Mouse (Mus musculus): ENCODE measurements around the gene Pdcd2l. TPM values are rescaled to one million over a fixed set of nuclear protein-coding genes. Genes with fewer than 3 reads are reported as not detected.

The Pdcd2l gene
- polyA plus RNA-seq, 1 experiment from 2014 or later: 79.4 TPM

DNA sequence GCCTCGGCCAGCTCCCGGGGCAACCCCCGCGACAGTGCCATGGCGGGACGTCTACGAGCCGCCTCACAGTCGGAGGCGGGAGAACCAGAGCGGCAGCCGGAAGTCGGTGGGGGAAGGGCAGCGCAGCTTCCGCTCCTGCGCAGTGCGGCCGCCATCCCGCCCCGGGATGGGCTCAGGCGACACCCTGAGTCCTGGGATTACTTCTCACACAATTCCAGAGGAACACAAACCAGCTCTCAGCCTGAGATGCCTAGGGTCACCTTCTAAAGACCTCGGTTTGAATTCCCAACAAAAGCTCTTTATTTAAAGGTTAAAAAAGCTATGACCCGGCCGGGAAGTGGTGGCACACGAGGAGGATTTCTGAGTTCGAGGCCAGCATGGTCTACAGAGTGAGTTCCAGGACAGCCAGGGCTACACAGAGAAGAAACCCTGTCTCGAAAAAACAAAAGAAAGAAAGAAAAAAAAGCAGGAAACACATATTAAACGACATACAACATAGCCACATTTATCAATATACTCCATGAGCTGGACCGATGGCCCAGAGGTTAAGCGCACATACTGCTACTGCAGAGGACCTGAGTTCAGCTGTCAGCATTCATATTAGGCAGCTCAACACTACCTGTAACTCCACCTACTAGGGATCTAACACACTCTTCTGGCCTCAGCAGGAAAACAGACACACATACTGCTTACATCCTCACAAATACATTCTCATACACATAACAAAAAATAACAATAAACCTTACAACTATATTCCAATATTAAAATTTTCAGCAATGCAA lies 27.8 kb downstream of the Pdcd2l start:
- peak overlapping the region; percentile 80 for H3K4me2 ChIP-seq (ENCODE audit: low read length)
- ATAC-seq: peak; percentile 97
- peak overlapping the region; percentile 95 for H3K4me3 ChIP-seq (ENCODE audit: low read depth, low read length)
- peak overlapping the region; percentile 75 for H3K27ac ChIP-seq (ENCODE audit: low read depth, low read length)
- no peaks in the 10 kb centered on the region for H3K9me3 ChIP-seq (replicated peaks; ENCODE audit: control insufficient read depth, low read length)
- peak; percentile 93 for DNase-seq (ENCODE audit: low spot score)
- WGBS: 9% methylated on average over 30 of the region's 30 CpGs
- H3K9ac ChIP-seq (ENCODE audit: low read length): peak overlapping the region; percentile 95
- H3K4me1 ChIP-seq (ENCODE audit: control insufficient read depth, insufficient read depth, low read length): no peaks in the 10 kb centered on the region
- peaks cover 16% of the 10 kb centered on the region for H3K36me3 ChIP-seq (ENCODE audit: control insufficient read depth, insufficient read depth, low read length)
- no peaks in the 10 kb centered on the region for H3K27me3 ChIP-seq (replicated peaks; ENCODE audit: control insufficient read depth, insufficient read depth, low read length)

DNA sequence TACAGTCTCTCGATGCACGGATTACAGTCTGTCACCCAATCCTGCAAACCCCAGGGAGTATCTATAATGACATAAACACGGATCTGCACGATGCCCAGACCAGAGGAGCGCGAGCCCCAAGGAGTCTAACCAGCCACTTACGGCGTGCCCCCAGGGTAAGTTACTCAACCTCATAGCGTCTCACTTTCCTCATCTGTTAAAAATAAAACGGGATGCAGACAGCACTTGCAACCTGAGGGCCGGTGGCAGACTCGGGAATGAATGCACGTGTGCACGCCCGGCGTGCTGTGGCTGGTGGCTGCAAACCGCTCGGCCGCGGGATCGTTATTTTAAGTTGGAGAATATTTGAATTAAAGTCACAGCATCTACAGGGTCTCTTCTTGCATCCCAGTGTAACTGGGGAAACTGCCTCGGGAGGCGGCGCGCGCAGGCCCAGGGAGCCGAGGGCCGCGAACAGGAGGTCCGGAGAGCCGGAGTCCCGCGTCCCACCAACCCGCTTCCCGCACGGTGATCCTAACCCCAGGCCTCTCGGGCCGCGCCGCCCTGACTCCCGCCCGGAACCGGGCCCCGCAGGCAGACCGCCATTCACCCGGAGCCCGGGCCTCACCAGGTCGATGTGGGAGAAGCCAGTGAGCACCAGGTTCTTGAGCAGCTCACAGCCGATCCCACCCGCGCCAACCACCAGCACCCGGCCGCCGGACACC lies 28.5 kb downstream of the Pdcd2l start:
- Histone ChIP-seq H3K4me1 (ENCODE audit: control insufficient read depth, insufficient read depth, low read length) (no peaks in the 10 kb centered on the region), H3K27ac (ENCODE audit: low read depth, low read length) (peak overlapping the region; percentile 75), H3K36me3 (ENCODE audit: control insufficient read depth, insufficient read depth, low read length) (peaks cover 23% of the 10 kb centered on the region), H3K9me3 (replicated peaks; ENCODE audit: control insufficient read depth, low read length) (no peaks in the 10 kb centered on the region), H3K9ac (ENCODE audit: low read length) (peak overlapping the region; percentile 95), H3K4me2 (ENCODE audit: low read length) (peak overlapping the region; percentile 80), H3K27me3 (replicated peaks; ENCODE audit: control insufficient read depth, insufficient read depth, low read length) (no peaks in the 10 kb centered on the region), H3K4me3 (ENCODE audit: low read depth, low read length) (peak overlapping the region; percentile 95)
- DNase-seq (ENCODE audit: low spot score) (peak; percentile 9), ATAC-seq (peak; percentile 87)
- WGBS: under 1% methylated on average over 51 of the region's 54 CpGs

DNA sequence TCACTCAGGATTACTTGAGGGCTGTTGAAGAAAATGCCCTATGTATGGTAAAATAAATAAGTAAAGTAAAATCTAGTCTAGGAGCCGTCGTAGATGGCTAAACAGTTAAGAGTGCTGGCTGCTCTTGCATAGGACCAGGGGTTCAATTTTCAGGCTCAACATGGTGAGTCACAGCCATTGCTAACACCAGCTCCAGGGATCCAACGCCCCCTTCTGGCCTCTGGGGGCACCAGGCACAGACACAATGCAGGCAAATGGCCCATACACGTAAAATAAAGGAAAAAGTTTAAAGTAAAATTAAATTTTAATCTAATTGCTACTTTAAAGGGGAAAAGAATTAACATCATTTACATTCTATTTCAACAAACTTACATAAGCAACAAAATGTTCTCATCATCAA lies 29.6 kb downstream of the Pdcd2l start:
- H3K9me3 ChIP-seq (replicated peaks; ENCODE audit: control insufficient read depth, low read length): no peaks in the 10 kb centered on the region
- H3K9ac ChIP-seq (ENCODE audit: low read length): 0 out of 2 replicates have a peak overlapping the region, but pooled peaks have one; percentile 21
- H3K4me3 ChIP-seq (ENCODE audit: low read depth, low read length): no peak overlapping the region
- H3K36me3 ChIP-seq (ENCODE audit: control insufficient read depth, insufficient read depth, low read length): peaks cover 34% of the 10 kb centered on the region
- DNase-seq (ENCODE audit: low spot score) (peak; percentile 4), ATAC-seq (no peak)
- 0 out of 2 replicates have a peak overlapping the region, but pooled peaks have one; percentile 26 for H3K4me2 ChIP-seq (ENCODE audit: low read length)
- WGBS: 51% methylated on average over 4 of the region's 4 CpGs
- no peaks in the 10 kb centered on the region for H3K4me1 ChIP-seq (ENCODE audit: control insufficient read depth, insufficient read depth, low read length)
- H3K27me3 ChIP-seq (replicated peaks; ENCODE audit: control insufficient read depth, insufficient read depth, low read length): no peaks in the 10 kb centered on the region
- no peak overlapping the region for H3K27ac ChIP-seq (ENCODE audit: low read depth, low read length)

DNA sequence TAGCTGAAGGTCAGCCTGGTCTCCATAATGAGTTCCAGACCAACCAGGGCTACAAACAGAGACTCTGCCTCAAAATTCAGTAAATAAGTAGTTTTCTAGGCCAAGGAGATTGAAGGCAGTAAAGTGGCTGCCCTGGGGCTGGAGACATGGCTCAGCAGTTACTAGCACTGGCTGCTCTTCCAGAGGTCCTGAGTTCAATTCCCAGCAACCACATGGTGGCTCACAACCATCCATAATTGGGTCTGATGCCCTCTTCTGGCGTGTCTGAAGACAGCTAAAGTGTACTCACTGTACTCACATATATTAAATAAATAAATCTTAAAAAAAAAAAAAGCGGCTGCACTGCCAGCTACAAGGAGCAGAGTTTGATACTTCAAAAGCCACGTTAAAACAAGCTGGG lies 30.5 kb downstream of the Pdcd2l start:
- Histone ChIP-seq H3K27ac (ENCODE audit: low read depth, low read length) (no peak overlapping the region), H3K4me2 (ENCODE audit: low read length) (no peak overlapping the region), H3K36me3 (ENCODE audit: control insufficient read depth, insufficient read depth, low read length) (peaks cover 42% of the 10 kb centered on the region), H3K9me3 (replicated peaks; ENCODE audit: control insufficient read depth, low read length) (no peaks in the 10 kb centered on the region), H3K4me1 (ENCODE audit: control insufficient read depth, insufficient read depth, low read length) (no peaks in the 10 kb centered on the region), H3K27me3 (replicated peaks; ENCODE audit: control insufficient read depth, insufficient read depth, low read length) (no peaks in the 10 kb centered on the region), H3K9ac (ENCODE audit: low read length) (no peak overlapping the region), H3K4me3 (ENCODE audit: low read depth, low read length) (no peak overlapping the region)
- DNase-seq (ENCODE audit: low spot score): no peak
- ATAC-seq: no peak
- 74% methylated on average over 3 of the region's 3 CpGs for WGBS

DNA sequence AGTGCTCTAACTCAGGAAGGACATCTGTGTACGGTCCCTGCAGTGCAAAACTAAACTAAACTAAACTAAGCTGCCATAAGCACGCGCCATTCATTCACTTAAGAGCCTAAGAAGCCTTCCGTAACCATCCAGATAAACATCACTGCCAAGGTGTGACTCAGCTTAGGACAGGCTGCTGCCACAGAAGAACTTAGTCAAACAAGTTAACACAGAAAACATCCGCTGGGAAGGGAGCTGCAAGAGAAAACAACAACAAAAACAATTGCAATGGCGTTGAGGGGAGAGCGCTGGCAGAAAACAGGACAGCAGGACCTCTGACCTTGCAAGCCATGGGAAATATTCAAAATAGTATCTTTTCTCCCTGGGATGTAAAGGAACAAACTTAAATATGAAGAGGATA lies 31.8 kb downstream of the Pdcd2l start:
- peaks cover 54% of the 10 kb centered on the region for H3K36me3 ChIP-seq (ENCODE audit: control insufficient read depth, insufficient read depth, low read length)
- H3K27me3 ChIP-seq (replicated peaks; ENCODE audit: control insufficient read depth, insufficient read depth, low read length): no peaks in the 10 kb centered on the region
- H3K27ac ChIP-seq (ENCODE audit: low read depth, low read length): no peak overlapping the region
- H3K4me1 ChIP-seq (ENCODE audit: control insufficient read depth, insufficient read depth, low read length): no peaks in the 10 kb centered on the region
- DNase-seq (ENCODE audit: low spot score) (no peak), ATAC-seq (no peak)
- 93% methylated on average over 7 of the region's 7 CpGs for WGBS
- H3K4me3 ChIP-seq (ENCODE audit: low read depth, low read length): no peak overlapping the region
- H3K4me2 ChIP-seq (ENCODE audit: low read length): no peak overlapping the region
- H3K9ac ChIP-seq (ENCODE audit: low read length): no peak overlapping the region
- H3K9me3 ChIP-seq (replicated peaks; ENCODE audit: control insufficient read depth, low read length): no peaks in the 10 kb centered on the region

- H3K27ac ChIP-seq (ENCODE audit: low read depth, low read length): no peak overlapping the region
- H3K4me3 ChIP-seq (ENCODE audit: low read depth, low read length): no peak overlapping the region
- ATAC-seq (no peak), DNase-seq (ENCODE audit: low spot score) (no peak)
- WGBS: 95% methylated on average over 3 of the region's 3 CpGs
- peaks cover 96% of the 10 kb centered on the region for H3K36me3 ChIP-seq (ENCODE audit: control insufficient read depth, insufficient read depth, low read length)
- H3K4me2 ChIP-seq (ENCODE audit: low read length): no peak overlapping the region
- H3K27me3 ChIP-seq (replicated peaks; ENCODE audit: control insufficient read depth, insufficient read depth, low read length): no peaks in the 10 kb centered on the region
- no peaks in the 10 kb centered on the region for H3K9me3 ChIP-seq (replicated peaks; ENCODE audit: control insufficient read depth, low read length)
- H3K9ac ChIP-seq (ENCODE audit: low read length): no peak overlapping the region
- no peaks in the 10 kb centered on the region for H3K4me1 ChIP-seq (ENCODE audit: control insufficient read depth, insufficient read depth, low read length)
These were observed 37.3 kb downstream of the Pdcd2l start for GRCm38 (mm10) chr7:34159167-34159566.

DNA sequence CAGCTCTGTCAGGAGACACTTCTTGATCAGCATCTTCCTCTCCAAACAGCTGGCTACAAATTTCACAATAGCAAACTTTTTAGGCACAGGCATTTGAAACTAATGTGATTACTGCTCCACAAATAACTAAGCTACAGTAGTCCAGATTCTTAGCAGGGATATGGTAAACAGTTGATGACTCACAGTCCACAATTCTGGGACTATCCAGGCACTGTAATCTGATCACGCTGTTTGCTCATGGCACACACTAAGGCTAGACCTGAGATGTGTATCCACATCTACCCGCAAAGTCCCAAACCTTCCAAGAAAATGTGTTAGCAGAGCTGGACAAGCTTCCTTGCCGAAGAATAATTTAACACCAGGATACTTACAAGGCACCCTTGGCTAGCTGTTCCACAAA lies 38.5 kb downstream of the Pdcd2l start:
- Histone ChIP-seq H3K9ac (ENCODE audit: low read length) (no peak overlapping the region), H3K4me3 (ENCODE audit: low read depth, low read length) (no peak overlapping the region), H3K27ac (ENCODE audit: low read depth, low read length) (no peak overlapping the region), H3K4me2 (ENCODE audit: low read length) (no peak overlapping the region), H3K27me3 (replicated peaks; ENCODE audit: control insufficient read depth, insufficient read depth, low read length) (no peaks in the 10 kb centered on the region), H3K4me1 (ENCODE audit: control insufficient read depth, insufficient read depth, low read length) (no peaks in the 10 kb centered on the region), H3K36me3 (ENCODE audit: control insufficient read depth, insufficient read depth, low read length) (peaks cover 97% of the 10 kb centered on the region), H3K9me3 (replicated peaks; ENCODE audit: control insufficient read depth, low read length) (no peaks in the 10 kb centered on the region)
- WGBS: 99% methylated on average over 3 of the region's 3 CpGs
- no peak for ATAC-seq
- DNase-seq (ENCODE audit: low spot score): no peak

- 0 out of 2 replicates have a peak, but pooled peaks cover 3% of the 10 kb centered on the region for H3K9me3 ChIP-seq (replicated peaks; ENCODE audit: control insufficient read depth, low read length)
- 95% methylated on average over 4 of the region's 4 CpGs for WGBS
- H3K4me2 ChIP-seq (ENCODE audit: low read length): no peak overlapping the region
- H3K9ac ChIP-seq (ENCODE audit: low read length): no peak overlapping the region
- ATAC-seq (no peak), DNase-seq (ENCODE audit: low spot score) (no peak)
- H3K27ac ChIP-seq (ENCODE audit: low read depth, low read length): no peak overlapping the region
- peaks cover 100% of the 10 kb centered on the region for H3K36me3 ChIP-seq (ENCODE audit: control insufficient read depth, insufficient read depth, low read length)
- no peaks in the 10 kb centered on the region for H3K27me3 ChIP-seq (replicated peaks; ENCODE audit: control insufficient read depth, insufficient read depth, low read length)
- H3K4me1 ChIP-seq (ENCODE audit: control insufficient read depth, insufficient read depth, low read length): no peaks in the 10 kb centered on the region
- H3K4me3 ChIP-seq (ENCODE audit: low read depth, low read length): no peak overlapping the region
These were observed 49.3 kb downstream of the Pdcd2l start for GRCm38 (mm10) chr7:34147193-34147592.

GRCm38 (mm10) chr7:34141123-34141522 lies 55.3 kb downstream of the Pdcd2l start:
- H3K27me3 ChIP-seq (replicated peaks; ENCODE audit: control insufficient read depth, insufficient read depth, low read length): no peaks in the 10 kb centered on the region
- no peak overlapping the region for H3K9ac ChIP-seq (ENCODE audit: low read length)
- no peaks in the 10 kb centered on the region for H3K4me1 ChIP-seq (ENCODE audit: control insufficient read depth, insufficient read depth, low read length)
- no peak overlapping the region for H3K27ac ChIP-seq (ENCODE audit: low read depth, low read length)
- peaks cover 62% of the 10 kb centered on the region for H3K36me3 ChIP-seq (ENCODE audit: control insufficient read depth, insufficient read depth, low read length)
- no peak for ATAC-seq
- no peaks in the 10 kb centered on the region for H3K9me3 ChIP-seq (replicated peaks; ENCODE audit: control insufficient read depth, low read length)
- no peak overlapping the region for H3K4me3 ChIP-seq (ENCODE audit: low read depth, low read length)
- DNase-seq (ENCODE audit: low spot score): no peak
- WGBS: 95% methylated on average over 13 of the region's 13 CpGs
- H3K4me2 ChIP-seq (ENCODE audit: low read length): no peak overlapping the region
